Mouse (Mus musculus): ENCODE results near the gene Ren1.

GRCm38 (mm10) chr1:133396693-133397092, 46.4 kb downstream of the Ren1 start:
- TF ChIP-seq CTCF (IDR thresholded peaks at IDR 0.05; ENCODE audit: extremely low read depth, insufficient read length, insufficient replicate concordance, low read depth, low read length) (no peak), POLR2A (IDR thresholded peaks at IDR 0.05; ENCODE audit: low read depth, low read length) (no peak)
